In the genomic region with DNA sequence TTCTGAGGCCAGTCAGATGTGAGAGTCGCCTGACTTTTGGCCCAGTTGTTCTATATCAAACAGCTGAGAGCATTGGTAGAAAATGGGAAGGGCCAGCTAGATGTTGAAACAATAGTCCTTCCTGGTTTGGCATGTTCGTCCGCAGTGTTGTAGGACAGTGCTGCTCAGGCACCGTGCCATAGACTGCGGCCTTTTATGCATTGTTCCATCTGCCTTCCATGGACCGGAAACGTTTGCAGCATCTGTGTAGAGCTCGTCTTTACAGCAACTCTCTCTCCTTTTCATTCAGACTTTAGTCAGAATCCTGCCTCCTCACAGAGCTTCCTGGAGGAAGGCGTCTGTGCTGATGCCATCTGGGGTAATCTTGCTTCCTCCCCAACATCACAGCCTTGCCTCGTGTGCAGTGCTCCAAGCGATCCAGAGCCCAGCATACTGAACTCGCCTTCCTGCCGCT, we compare ENCODE assay signal across 13 mouse cellular contexts. TPM values are rescaled to one million over a fixed set of nuclear protein-coding genes. Genes with fewer than 3 reads are reported as not detected.
DNase-seq lines count a peak whose midpoint lies in the region; ATAC-seq and TF ChIP-seq lines count a peak whose summit lies in the region.
"Had no signal": no experiment of that assay in that cellular context is flagged by ENCODE, and none has a peak within 500 bp of the region (broad histone marks: within the 10 kb centered on the region; RNA-seq: fewer than 3 reads in every experiment).

No protein-coding gene starts in this region.

- H3K27ac ChIP-seq in gastrocnemius, adult 2 months: no peak overlapping the region; the same call in 1 of the 2 replicates
- H3K27ac ChIP-seq: kidney, postnatal 0 days had no signal

- H3K4me3 ChIP-seq in gastrocnemius, adult 2 months: no peak overlapping the region

- ATAC-seq in erythroblast, adult 5-6 weeks (replicated peaks; ENCODE audit: low FRiP score, poor library complexity, severe bottlenecking): no peak
- ATAC-seq: CD4-positive, CD25-positive, alpha-beta regulatory T cell, adult 4 months; hindbrain, embryonic 16.5 days had no signal

- TF ChIP-seq CTCF in gastrocnemius, adult 2 months (IDR thresholded peaks at IDR 0.05): no peak

- intact Hi-C loops in gastrocnemius, adult 2 months (cut with DNase I): no loop called here
- intact Hi-C loops in left cerebral cortex, postnatal 10 days (cut with DNase I): no loop called here

- DNase-seq in gastrocnemius, adult 2 months: peak; percentile 30
- no peak for DNase-seq in gastrocnemius, adult 8-10 months (ENCODE audit: low spot score in 2 of 2)
- peak; percentile 27 for DNase-seq in left cerebral cortex, adult 11 months (ENCODE audit: low spot score)
- no peak for DNase-seq in left cerebral cortex, postnatal 10 days (ENCODE audit: extremely low spot score in 1 of 2, low spot score in 2 of 2)
- peak; percentile 34 for DNase-seq in cerebellum, adult 9-11 months
- peak; percentile 38 to 53 for DNase-seq in right cerebral cortex, adult 2 months (ENCODE audit: low spot score in 2 of 2)
- no peak for DNase-seq in thymus, postnatal 4 days
- DNase-seq: adrenal gland, postnatal 14 days; lung, postnatal 4 days had no signal

RNA-seq across cellular contexts. Expression of a gene that starts 57.0 kb away (rescaled TPM):
- 10 to 100 TPM; 16.8 to 17.6 TPM for total RNA-seq in gastrocnemius, adult 2 months (2021)
- 10 to 100 TPM; 13.6 to 18.5 (median 16.0) TPM for total RNA-seq in gastrocnemius, adult 8-10 months (2022)
- 10 to 100 TPM; 45.8 to 49.5 TPM for total RNA-seq in left cerebral cortex, postnatal 10 days (2021)
- total RNA-seq in erythroblast, adult 5-6 weeks (2015; ENCODE audit: low replicate concordance): 39.6 and 51.6 TPM in 2 replicates
- 50.6 and 66.1 TPM in 2 replicates for total RNA-seq in erythroblast, adult 5-6 weeks (2017; ENCODE audit: low replicate concordance)

Comparison
In these comparisons a context has a peak if more than half of its experiments do, and no peak if none do; other contexts are left out.
1. DNase-seq: peak in gastrocnemius, adult 2 months (single experiment), left cerebral cortex, adult 11 months (single experiment), cerebellum, adult 9-11 months (single experiment) and right cerebral cortex, adult 2 months (2 of 2); none in gastrocnemius, adult 8-10 months (0 of 2), left cerebral cortex, postnatal 10 days (0 of 2) and thymus, postnatal 4 days (single experiment).